Mouse (Mus musculus) CD4-positive, CD25-positive, alpha-beta regulatory T cell, adult 2 months (primary cell): Measurements from ENCODE around the gene Zfp709.
"Not testable (repeated sequence)": the region's sequence is repeated elsewhere in the genome, so short reads cannot be mapped to it uniquely, and the experiment has no call there.

Experiments
- DNase-seq: peaks from one replicate; pipeline ENCODE4 v3.0.0-alpha.2; 2012; ENCODE audit warnings: low read depth, low spot score

Zfp709 gene

DNA sequence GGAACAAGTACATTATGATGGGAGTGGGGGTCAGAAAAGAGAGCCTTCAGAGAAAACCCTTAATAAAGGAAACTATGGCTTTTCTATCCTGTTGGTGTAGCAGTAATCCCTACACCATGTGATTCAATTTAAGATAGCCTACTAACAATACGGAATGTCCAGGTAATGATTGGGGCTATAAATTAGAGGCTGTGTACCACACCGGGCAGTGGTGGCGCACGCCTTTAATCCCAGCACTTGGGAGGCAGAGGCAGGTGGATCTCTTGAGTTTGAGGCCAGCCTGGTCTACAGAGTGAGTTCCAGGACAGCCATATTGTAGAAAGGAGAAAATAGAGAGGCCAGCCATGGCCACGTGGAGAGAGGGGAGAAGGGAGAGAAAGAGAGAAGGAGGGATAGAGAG, 44.0 kb downstream of the Zfp709 start:
- DNase-seq = no peak

- DNase-seq = no peak
These were observed 44.7 kb downstream of the Zfp709 start for GRCm38 (mm10) chr8:71926551-71926950.

GRCm38 (mm10) chr8:71927779-71928178, 46.0 kb downstream of the Zfp709 start:
- no peak for DNase-seq

DNA sequence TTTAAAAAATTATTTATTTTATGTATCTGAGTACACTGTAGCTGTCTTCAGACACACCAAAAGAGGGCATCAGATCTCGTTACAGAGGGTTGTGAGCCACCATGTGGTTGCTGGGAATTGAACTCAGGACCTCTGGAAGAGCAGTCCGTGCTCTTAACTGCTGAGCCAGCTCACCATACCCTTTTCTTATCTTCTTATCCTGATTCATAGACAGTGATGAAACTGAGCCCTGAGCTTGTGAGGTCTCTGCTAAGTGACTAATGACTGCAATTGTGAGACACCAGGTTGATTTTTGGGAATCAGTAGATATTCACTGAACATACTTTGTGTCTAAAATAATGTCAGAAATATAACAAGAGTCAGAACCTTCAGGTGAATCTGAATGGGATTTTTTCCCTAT, 56.2 kb downstream of the Zfp709 start:
- DNase-seq = not testable (repeated sequence)

DNA sequence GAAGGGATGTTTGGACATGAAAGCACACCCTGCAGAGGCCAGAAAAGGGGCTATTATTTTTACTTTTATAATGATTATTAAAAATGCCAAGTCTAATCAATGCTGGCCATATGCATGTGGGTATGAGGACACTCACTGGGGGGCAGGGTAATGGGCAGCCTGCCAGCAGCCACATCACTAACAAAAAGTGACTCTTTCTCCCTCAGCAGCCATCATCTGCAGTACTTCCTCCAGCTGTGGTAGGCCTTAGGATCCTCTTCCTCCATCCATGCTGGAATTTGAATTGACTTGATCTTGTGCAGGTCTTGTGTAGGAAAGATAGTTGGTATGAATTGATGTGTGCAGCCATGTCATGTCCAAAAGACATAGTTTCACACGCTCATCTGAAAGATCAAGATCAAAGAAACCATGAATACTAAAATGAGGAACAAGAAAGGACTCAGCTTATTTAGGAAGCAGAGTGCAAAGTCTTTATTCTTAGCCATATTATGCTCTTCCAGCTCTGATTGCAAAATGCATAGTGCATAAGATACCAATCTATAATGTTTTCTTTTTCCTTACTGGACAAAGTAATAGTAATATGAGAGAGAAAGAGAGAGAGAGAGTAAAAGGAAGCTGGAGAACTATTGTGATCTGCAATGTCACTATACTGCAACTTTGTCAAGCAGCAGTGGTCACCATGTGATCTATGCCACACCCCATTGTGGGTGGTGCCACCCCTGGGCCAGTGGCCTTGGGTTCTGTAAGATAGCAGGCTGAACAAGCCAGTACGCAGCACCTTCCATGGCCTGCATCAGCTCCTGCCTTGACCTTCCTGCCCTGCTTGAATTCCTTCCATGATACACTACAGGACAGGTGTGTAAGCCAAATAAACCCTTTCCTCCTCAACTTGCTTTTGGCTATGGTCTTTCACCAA, 58.7 kb downstream of the Zfp709 start:
- no peak for DNase-seq

DNA sequence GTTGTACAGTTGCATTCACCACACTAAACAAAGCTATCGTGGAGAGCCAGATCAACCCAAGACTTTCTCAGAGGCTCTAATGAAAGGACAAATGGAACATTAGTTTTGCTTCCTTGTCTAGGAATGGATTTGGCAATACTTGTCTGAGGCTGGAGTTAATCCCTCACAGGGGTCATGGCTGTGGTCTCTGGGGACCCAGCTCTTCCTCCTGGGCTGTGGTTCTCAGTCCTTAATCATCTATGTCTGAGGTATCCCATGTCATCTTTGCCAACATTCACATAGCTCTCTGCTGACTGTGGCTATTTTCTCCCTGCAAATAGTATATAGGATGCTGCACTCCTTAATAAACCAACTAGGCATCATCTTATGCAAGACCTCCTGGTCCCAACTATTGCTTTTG, 60.0 kb downstream of the Zfp709 start:
- no peak for DNase-seq
